Mouse (Mus musculus) liver, postnatal 0 days (tissue): ENCODE data around the gene 3110082I17Rik. TPM values are rescaled to one million over a fixed set of nuclear protein-coding genes. Genes with fewer than 3 reads are reported as not detected.

Experiments
- ATAC-seq: fragments of 200-750 bp; cut with Nextera tagmentation; 2 replicates; pipeline ENCODE4 v1.8.0; 2017; ENCODE audit warnings: mild to moderate bottlenecking, moderate library complexity
- DNase-seq: peaks from one replicate; pipeline ENCODE4 v3.0.0-alpha.2; 2016
- H3K27ac ChIP-seq: fragments of 300-500 bp; sonication (generic); 2 replicates; pipeline ENCODE4 v1.5.1; 2014; ENCODE audit warnings: antibody characterized with exemption, moderate library complexity, mild to moderate bottlenecking, low read depth
- H3K27me3 ChIP-seq: fragments of 300-500 bp; sonication (generic); 2 replicates; pipeline ENCODE4 v1.6.1; 2014; ENCODE audit warnings: low read length, control low read depth, mixed read lengths; ENCODE audit not compliant: insufficient read depth
- H3K36me3 ChIP-seq: fragments of 300-500 bp; sonication (generic); replicated peaks from 2 replicates; pipeline ENCODE4 v1.6.1; 2014; ENCODE audit warnings: mild to moderate bottlenecking, control low read depth, low read length, moderate library complexity, mixed read lengths; ENCODE audit not compliant: insufficient read depth
- H3K4me1 ChIP-seq: fragments of 300-500 bp; sonication (generic); 2 replicates; pipeline ENCODE4 v1.6.1; 2014; ENCODE audit warnings: antibody characterized with exemption, mild to moderate bottlenecking, control low read depth; ENCODE audit not compliant: insufficient read depth
- H3K4me2 ChIP-seq: fragments of 300-500 bp; sonication (generic); 2 replicates; pipeline ENCODE4 v1.6.1; 2014; ENCODE audit warnings: low read depth, mild to moderate bottlenecking, low read length, moderate library complexity, mixed read lengths
- H3K4me3 ChIP-seq: fragments of 300-500 bp; sonication (generic); 2 replicates; pipeline ENCODE4 v1.5.1; 2014; ENCODE audit warnings: low read depth, low read length
- H3K9ac ChIP-seq: fragments of 300-500 bp; sonication (generic); replicated peaks from 2 replicates; pipeline ENCODE4 v1.6.1; 2014; ENCODE audit warnings: mild to moderate bottlenecking, moderate library complexity
- H3K9me3 ChIP-seq: fragments of 300-500 bp; sonication (generic); 2 replicates; pipeline ENCODE4 v1.6.1; 2016; ENCODE audit warnings: mild to moderate bottlenecking, control low read depth, low read length, mixed read lengths
- CTCF ChIP-seq: sonication (generic); IDR thresholded peaks from 2 replicates; pipeline ENCODE4 v1.5.1; 2016; ENCODE audit warnings: antibody characterized with exemption, low read depth
- EP300 ChIP-seq: IDR thresholded peaks from 2 replicates; pipeline ENCODE4 v1.6.1; 2016; ENCODE audit warnings: antibody characterized with exemption, low read depth, mild to moderate bottlenecking
- WGBS: fragments of 180-500 bp; shearing (Covaris S2); extraction: QIAGEN DNeasy Blood & Tissue Kit; methylation state at CpG from one replicate; pipeline ENCODE4 v1.1.7; 2014; ENCODE audit not compliant: insufficient replicate concordance; 5-methylcytosine and 5-hydroxymethylcytosine counted together
- polyA plus RNA-seq: library from polyadenylated mRNA; unstranded; fragments of >200 nt; fragmentation: Nextera tagmentation; extraction: Ambion mirVana; gene quantifications from 2 replicates; pipeline ENCODE4 v1.2.1, GENCODE M21; 2015

The 3110082I17Rik gene
- polyA plus RNA-seq, 1 experiment from 2014 or later = 9.5 TPM

DNA sequence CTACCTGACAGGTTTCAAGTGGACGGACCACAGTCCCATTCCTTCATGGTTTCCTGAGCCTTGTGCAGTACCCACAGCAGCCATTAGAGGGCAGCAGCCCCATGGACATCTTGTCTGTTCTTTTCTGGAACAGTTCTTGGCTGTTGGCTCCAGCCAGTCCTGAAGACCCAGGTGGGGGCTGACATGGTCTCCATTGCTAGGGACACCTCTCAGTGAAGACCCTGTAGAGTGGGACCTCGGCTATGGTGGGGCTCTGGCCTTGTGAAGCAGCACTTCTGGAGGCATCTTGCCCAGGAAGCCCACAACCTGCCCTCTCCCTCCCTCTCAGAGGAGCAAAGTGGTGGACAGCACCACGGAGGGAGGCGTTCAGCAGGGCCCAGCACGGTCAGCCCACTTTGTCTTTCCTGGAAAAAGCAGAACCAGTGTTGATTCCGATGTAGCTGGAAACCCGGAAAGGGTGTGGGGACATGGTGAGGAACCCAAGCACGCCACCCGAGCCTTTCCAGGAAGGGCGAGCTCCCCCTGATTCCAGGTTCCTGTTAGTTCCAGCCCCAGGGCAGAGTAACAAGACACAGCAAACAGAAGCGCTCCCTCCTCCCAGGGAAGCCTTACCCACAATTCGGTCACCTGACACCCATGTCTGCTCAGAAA lies 95.9 kb downstream of the 3110082I17Rik start:
- Histone ChIP-seq H3K4me1 (peaks cover 50% of the 10 kb centered on the region), H3K9ac (peak overlapping the region; percentile 16; the same call in 1 of the 2 replicates), H3K9me3 (no peaks in the 10 kb centered on the region), H3K4me2 (peak overlapping the region; percentile 56), H3K27ac (peak overlapping the region; percentile 81), H3K4me3 (no peak overlapping the region), H3K36me3 (no peaks in the 10 kb centered on the region), H3K27me3 (no peaks in the 10 kb centered on the region)
- TF ChIP-seq EP300 (no peak), CTCF (peak; percentile 99)
- 18% methylated on average over 12 of the region's 12 CpGs for WGBS
- ATAC-seq = peak; percentile 64
- DNase-seq = peak; percentile 92

DNA sequence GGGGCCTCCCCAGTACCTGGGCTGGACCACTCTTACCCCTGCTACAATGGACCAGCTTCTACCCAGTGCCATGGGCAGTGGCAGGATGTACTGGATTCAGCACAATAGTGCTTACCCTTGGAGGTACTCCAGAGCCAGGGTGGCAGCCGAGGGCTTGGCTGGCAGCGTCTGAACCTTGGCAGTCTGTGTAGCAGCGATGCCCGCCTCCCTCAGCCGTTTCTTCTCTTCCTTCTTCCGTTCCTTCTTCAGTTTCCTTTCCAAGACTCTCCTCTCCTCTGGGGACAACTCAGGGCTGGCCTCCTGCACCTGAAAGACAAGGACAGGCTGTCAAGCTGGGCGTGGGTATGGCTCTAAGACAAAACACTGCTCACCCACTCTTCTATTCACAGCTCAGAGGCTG lies 96.5 kb downstream of the 3110082I17Rik start:
- no peaks in the 10 kb centered on the region for H3K9me3 ChIP-seq
- no peaks in the 10 kb centered on the region for H3K36me3 ChIP-seq
- DNase-seq (no peak), ATAC-seq (no peak)
- no peaks in the 10 kb centered on the region for H3K27me3 ChIP-seq
- WGBS = 49% methylated on average over 7 of the region's 7 CpGs
- TF ChIP-seq CTCF (no peak), EP300 (no peak)
- no peak overlapping the region for H3K4me3 ChIP-seq
- H3K9ac ChIP-seq = no peak overlapping the region
- H3K4me1 ChIP-seq = peaks cover 48% of the 10 kb centered on the region
- peak overlapping the region; percentile 81 for H3K27ac ChIP-seq
- peak overlapping the region; percentile 56 for H3K4me2 ChIP-seq

DNA sequence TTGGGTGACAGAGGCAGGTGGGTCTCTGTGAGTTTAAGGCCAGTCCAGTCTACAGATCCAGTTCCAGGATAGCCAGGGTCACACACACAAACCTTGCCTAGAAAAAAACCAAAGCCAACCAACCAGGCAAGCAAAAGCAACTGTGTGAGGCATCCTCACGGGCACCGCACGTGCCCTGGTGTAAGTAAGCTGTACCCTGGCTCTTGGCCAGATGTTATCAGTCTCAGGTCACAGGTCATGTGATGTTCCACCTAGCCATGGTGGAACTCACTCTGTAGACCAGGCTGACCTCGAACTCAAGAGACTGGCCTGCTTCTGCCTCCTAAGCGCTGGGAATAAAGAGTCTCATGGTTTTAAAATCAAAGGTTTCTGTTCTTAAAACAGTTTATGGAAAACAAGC lies 101.1 kb downstream of the 3110082I17Rik start:
- Histone ChIP-seq H3K9me3 (no peaks in the 10 kb centered on the region), H3K27ac (peak overlapping the region; percentile 13), H3K9ac (no peak overlapping the region), H3K4me2 (no peak overlapping the region), H3K27me3 (no peaks in the 10 kb centered on the region), H3K4me1 (peaks cover 8% of the 10 kb centered on the region), H3K36me3 (no peaks in the 10 kb centered on the region), H3K4me3 (no peak overlapping the region)
- 65% methylated on average over 5 of the region's 5 CpGs for WGBS
- DNase-seq = peak; percentile 38
- TF ChIP-seq EP300 (no peak), CTCF (no peak)
- peak; percentile 53 for ATAC-seq

- H3K9me3 ChIP-seq = no peaks in the 10 kb centered on the region
- peak; percentile 77 for ATAC-seq
- H3K36me3 ChIP-seq = no peaks in the 10 kb centered on the region
- WGBS = 66% methylated on average over 2 of the region's 2 CpGs
- no peaks in the 10 kb centered on the region for H3K27me3 ChIP-seq
- peak; percentile 70 for DNase-seq
- TF ChIP-seq CTCF (peak; percentile 81), EP300 (no peak)
- peak overlapping the region; percentile 13 for H3K27ac ChIP-seq
- H3K4me3 ChIP-seq = no peak overlapping the region
- H3K4me2 ChIP-seq = no peak overlapping the region
- H3K4me1 ChIP-seq = peaks cover 3% of the 10 kb centered on the region
- no peak overlapping the region for H3K9ac ChIP-seq
Observed at GRCm38 (mm10) chr5:139358653-139359052, 101.7 kb downstream of the 3110082I17Rik start.

DNA sequence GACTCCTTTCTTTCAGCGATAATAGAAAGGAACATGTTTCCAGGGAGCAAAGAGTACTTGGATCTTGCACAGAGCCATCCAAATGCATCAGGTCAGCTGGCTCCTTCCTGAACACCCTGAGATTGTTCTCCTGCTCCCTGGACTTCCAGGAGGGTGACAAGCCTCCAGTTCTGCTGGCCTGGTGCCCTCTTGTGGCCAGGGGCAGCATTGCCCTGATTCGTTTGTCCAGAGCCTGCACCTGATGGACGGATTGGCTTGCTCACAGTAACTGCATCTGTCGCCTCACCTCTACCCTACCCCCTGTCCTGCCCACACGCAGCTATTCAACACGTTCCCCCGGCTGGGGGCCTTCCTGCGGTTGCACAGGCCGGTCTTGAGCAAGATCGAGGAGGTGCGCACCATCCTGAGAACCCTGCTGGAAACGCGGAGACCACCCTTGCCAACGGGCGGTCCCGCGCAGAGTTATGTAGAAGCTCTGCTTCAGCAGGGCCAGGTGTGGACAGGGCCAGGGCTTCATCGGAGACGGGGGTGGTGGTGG lies 105.0 kb downstream of the 3110082I17Rik start:
- no peak overlapping the region for H3K4me2 ChIP-seq
- H3K27me3 ChIP-seq = no peaks in the 10 kb centered on the region
- H3K4me3 ChIP-seq = no peak overlapping the region
- no peaks in the 10 kb centered on the region for H3K36me3 ChIP-seq
- 38% methylated on average over 19 of the region's 19 CpGs for WGBS
- TF ChIP-seq EP300 (no peak), CTCF (peak; percentile 98)
- no peak overlapping the region for H3K9ac ChIP-seq
- no peak for ATAC-seq
- H3K4me1 ChIP-seq = peaks cover 2% of the 10 kb centered on the region
- H3K9me3 ChIP-seq = no peaks in the 10 kb centered on the region
- H3K27ac ChIP-seq = no peak overlapping the region
- DNase-seq = peak; percentile 86

- H3K36me3 ChIP-seq = no peaks in the 10 kb centered on the region
- peaks cover 2% of the 10 kb centered on the region for H3K4me1 ChIP-seq
- H3K9ac ChIP-seq = no peak overlapping the region
- H3K27ac ChIP-seq = no peak overlapping the region
- no peaks in the 10 kb centered on the region for H3K9me3 ChIP-seq
- WGBS = 86% methylated on average over 11 of the region's 11 CpGs
- TF ChIP-seq EP300 = no peak
- TF ChIP-seq CTCF = no peak
- DNase-seq = no peak
- H3K4me2 ChIP-seq = no peak overlapping the region
- H3K27me3 ChIP-seq = no peaks in the 10 kb centered on the region
- no peak for ATAC-seq
- no peak overlapping the region for H3K4me3 ChIP-seq
Observed at GRCm38 (mm10) chr5:139353946-139354345, 106.4 kb downstream of the 3110082I17Rik start.
